Mouse (Mus musculus): ENCODE data around the gene Atp1a2.

GRCm38 (mm10) chr1:172347382-172347781 is 49.5 kb upstream of the Atp1a2 start:
- no peak for TF ChIP-seq CTCF (IDR thresholded peaks at IDR 0.05; ENCODE audit: extremely low read depth, insufficient read depth, low read length)
- TF ChIP-seq POLR2A (IDR thresholded peaks at IDR 0.05; ENCODE audit: extremely low read depth, insufficient read depth, low read length) = no peak
